Comparison of ENCODE assay signal across 23 mouse cellular contexts in genomic region chr3:100908594-100908993, GRCm38 (mm10). TPM values are rescaled to one million over a fixed set of nuclear protein-coding genes. Genes with fewer than 3 reads are reported as not detected.
DNase-seq lines count a peak whose midpoint lies in the region; ATAC-seq and TF ChIP-seq lines count a peak whose summit lies in the region.
"Had no signal": no experiment of that assay in that cellular context is flagged by ENCODE, and none has a peak within 500 bp of the region (broad histone marks: within the 10 kb centered on the region; RNA-seq: fewer than 3 reads in every experiment).

No protein-coding gene starts in this region.

- no peaks in the 10 kb centered on the region for H3K27me3 ChIP-seq in embryonic facial prominence, embryonic 12.5 days
- H3K27me3 ChIP-seq in embryonic facial prominence, embryonic 10.5 days (replicated peaks; ENCODE audit: low read depth, poor library complexity, severe bottlenecking) = no peaks in the 10 kb centered on the region
- no peaks in the 10 kb centered on the region for H3K27me3 ChIP-seq in intestine, embryonic 14.5 days (replicated peaks; ENCODE audit: control insufficient read depth, insufficient read depth, low read length)
- H3K27me3 ChIP-seq in intestine, postnatal 0 days (replicated peaks; ENCODE audit: control insufficient read depth, insufficient read depth, low read length) = no peaks in the 10 kb centered on the region
- H3K27me3 ChIP-seq in limb, embryonic 14.5 days (ENCODE audit: control insufficient read depth, insufficient read depth, low read length) = no peaks in the 10 kb centered on the region
- H3K27me3 ChIP-seq: heart, embryonic 12.5 days; midbrain, embryonic 15.5 days had no signal

- H3K36me3 ChIP-seq in embryonic facial prominence, embryonic 12.5 days = no peaks in the 10 kb centered on the region
- H3K36me3 ChIP-seq in embryonic facial prominence, embryonic 10.5 days (replicated peaks) = no peaks in the 10 kb centered on the region
- no peaks in the 10 kb centered on the region for H3K36me3 ChIP-seq in intestine, embryonic 14.5 days (ENCODE audit: control insufficient read depth, insufficient read depth, low read length)
- no peaks in the 10 kb centered on the region for H3K36me3 ChIP-seq in intestine, postnatal 0 days (ENCODE audit: control insufficient read depth, insufficient read depth)
- H3K36me3 ChIP-seq in limb, embryonic 14.5 days (ENCODE audit: control insufficient read depth, insufficient read depth, low read length) = no peaks in the 10 kb centered on the region
- H3K36me3 ChIP-seq: G1E; heart, embryonic 12.5 days; midbrain, embryonic 15.5 days had no signal

- H3K4me2 ChIP-seq in embryonic facial prominence, embryonic 12.5 days (replicated peaks) = no peak overlapping the region
- H3K4me2 ChIP-seq in intestine, embryonic 14.5 days (ENCODE audit: low read length) = no peak overlapping the region
- no peak overlapping the region for H3K4me2 ChIP-seq in intestine, postnatal 0 days (replicated peaks; ENCODE audit: low read depth)
- no peak overlapping the region for H3K4me2 ChIP-seq in limb, embryonic 14.5 days (replicated peaks; ENCODE audit: low read depth, low read length, severe bottlenecking)
- H3K4me2 ChIP-seq: heart, embryonic 12.5 days; midbrain, embryonic 15.5 days had no signal

- no peak for TF ChIP-seq POLR2A in limb, embryonic 14.5 days (IDR thresholded peaks at IDR 0.05; ENCODE audit: borderline replicate concordance, extremely low read depth, insufficient read depth, insufficient read length)

- ATAC-seq in embryonic facial prominence, embryonic 12.5 days (ENCODE audit: insufficient number of reproducible peaks, insufficient read depth, low FRiP score, low TSS enrichment) = no peak
- ATAC-seq in intestine, embryonic 14.5 days (replicated peaks; ENCODE audit: low FRiP score, low TSS enrichment, low read depth) = no peak
- no peak for ATAC-seq in intestine, postnatal 0 days
- ATAC-seq in common myeloid progenitor, adult 5-6 weeks (replicated peaks; ENCODE audit: low read depth, poor library complexity, severe bottlenecking) = peak; percentile 43; the same call in 1 of the 2 replicates
- peak; percentile 62; the same call in 1 of the 2 replicates for ATAC-seq in limb, embryonic 14.5 days (ENCODE audit: low FRiP score, low read depth)
- no peak for ATAC-seq in monocyte, adult 5-6 weeks (replicated peaks; ENCODE audit: insufficient number of reproducible peaks, low FRiP score, low TSS enrichment, poor library complexity, severe bottlenecking)
- ATAC-seq: activated CD4-positive, CD25-positive, alpha-beta regulatory T cell, adult 4 months; forebrain, embryonic 14.5 days; inflammation-experienced regulatory T-cells, adult 6 months; liver, postnatal 0 days; midbrain, embryonic 15.5 days had no signal

- 41% methylated on average over 6 of the region's 6 CpGs for WGBS in embryonic facial prominence, embryonic 12.5 days
- WGBS in embryonic facial prominence, embryonic 10.5 days = 66% methylated on average over 6 of the region's 6 CpGs
- 31% methylated on average over 6 of the region's 6 CpGs for WGBS in intestine, embryonic 14.5 days
- WGBS in intestine, postnatal 0 days = 54% methylated on average over 6 of the region's 6 CpGs
- WGBS in limb, embryonic 14.5 days = 29% methylated on average over 6 of the region's 6 CpGs

- H3K4me1 ChIP-seq in embryonic facial prominence, embryonic 12.5 days = peaks cover 18% of the 10 kb centered on the region; the same call in 1 of the 2 replicates
- H3K4me1 ChIP-seq in embryonic facial prominence, embryonic 10.5 days = peaks cover 14% of the 10 kb centered on the region
- H3K4me1 ChIP-seq in intestine, embryonic 14.5 days (replicated peaks; ENCODE audit: control insufficient read depth, insufficient read depth, low read length) = peaks cover 17% of the 10 kb centered on the region
- H3K4me1 ChIP-seq in intestine, postnatal 0 days (replicated peaks; ENCODE audit: control insufficient read depth, insufficient read depth, low read length) = no peaks in the 10 kb centered on the region
- peaks cover 13% of the 10 kb centered on the region for H3K4me1 ChIP-seq in limb, embryonic 14.5 days (ENCODE audit: control insufficient read depth, insufficient read depth, low read length)
- H3K4me1 ChIP-seq: midbrain, embryonic 15.5 days had no signal

- no peak for TF ChIP-seq CTCF in intestine, postnatal 0 days (IDR thresholded peaks at IDR 0.05; ENCODE audit: low read depth)

- peak overlapping the region; percentile 26; the same call in 1 of the 2 replicates for H3K27ac ChIP-seq in embryonic facial prominence, embryonic 12.5 days
- no peak overlapping the region for H3K27ac ChIP-seq in embryonic facial prominence, embryonic 10.5 days (replicated peaks)
- peak overlapping the region; percentile 5; the same call in 1 of the 2 replicates for H3K27ac ChIP-seq in intestine, embryonic 14.5 days (ENCODE audit: low read depth)
- H3K27ac ChIP-seq in intestine, postnatal 0 days (ENCODE audit: low read depth, low read length) = no peak overlapping the region
- H3K27ac ChIP-seq in limb, embryonic 14.5 days (replicated peaks; ENCODE audit: low read depth, low read length) = no peak overlapping the region
- H3K27ac ChIP-seq: left cerebral cortex, adult 2 months; midbrain, embryonic 15.5 days had no signal

- H3K9me3 ChIP-seq in embryonic facial prominence, embryonic 12.5 days = no peaks in the 10 kb centered on the region
- H3K9me3 ChIP-seq in embryonic facial prominence, embryonic 10.5 days = no peaks in the 10 kb centered on the region
- no peaks in the 10 kb centered on the region for H3K9me3 ChIP-seq in intestine, embryonic 14.5 days (ENCODE audit: control insufficient read depth, low read length)
- H3K9me3 ChIP-seq in intestine, postnatal 0 days (ENCODE audit: control insufficient read depth) = no peaks in the 10 kb centered on the region
- no peaks in the 10 kb centered on the region for H3K9me3 ChIP-seq in limb, embryonic 14.5 days (ENCODE audit: control insufficient read depth, low read length)
- H3K9me3 ChIP-seq: G1E; heart, embryonic 12.5 days; midbrain, embryonic 15.5 days had no signal

- no peak for DNase-seq in embryonic facial prominence, embryonic 10.5 days (ENCODE audit: low spot score)
- no peak for DNase-seq in intestine, embryonic 14.5 days (ENCODE audit: low spot score)
- DNase-seq in limb, embryonic 14.5 days (ENCODE audit: low spot score) = peak; percentile 48
- no peak for DNase-seq in gastrocnemius, adult 8-10 months (ENCODE audit: low spot score in 2 of 2)
- DNase-seq: adrenal gland, postnatal 36 days; cerebellum, adult 11-12 months; cerebellum, postnatal 14 days; gastrocnemius, postnatal 36 days; kidney, postnatal 4 days; layer of hippocampus, adult 9-11 months; liver, postnatal 0 days; thymus, postnatal 4 days had no signal

- no peak overlapping the region for H3K9ac ChIP-seq in embryonic facial prominence, embryonic 12.5 days
- no peak overlapping the region for H3K9ac ChIP-seq in intestine, embryonic 14.5 days (ENCODE audit: low read length)
- H3K9ac ChIP-seq in intestine, postnatal 0 days (ENCODE audit: low read depth, low read length) = no peak overlapping the region
- no peak overlapping the region for H3K9ac ChIP-seq in limb, embryonic 14.5 days (ENCODE audit: low read depth, low read length, severe bottlenecking)
- H3K9ac ChIP-seq: heart, embryonic 12.5 days; liver, postnatal 0 days; midbrain, embryonic 15.5 days had no signal

- no peak overlapping the region for H3K4me3 ChIP-seq in embryonic facial prominence, embryonic 12.5 days
- no peak overlapping the region for H3K4me3 ChIP-seq in embryonic facial prominence, embryonic 10.5 days
- H3K4me3 ChIP-seq in intestine, embryonic 14.5 days (ENCODE audit: low read depth, low read length) = no peak overlapping the region
- no peak overlapping the region for H3K4me3 ChIP-seq in intestine, postnatal 0 days (ENCODE audit: low read depth, low read length)
- no peak overlapping the region for H3K4me3 ChIP-seq in limb, embryonic 14.5 days (replicated peaks; ENCODE audit: low read length)
- H3K4me3 ChIP-seq: heart, embryonic 12.5 days; left cerebral cortex, adult 2 months; midbrain, embryonic 15.5 days had no signal

RNA-seq across cellular contexts. Expression of gene Trim45, which starts 13.4 kb away (rescaled TPM):
- polyA plus RNA-seq in embryonic facial prominence, embryonic 12.5 days (2016; fragmentation: Nextera tagmentation; extraction: Ambion mirVana) = 7.8 and 8.5 TPM in 2 replicates
- 5.7 and 6.3 TPM in 2 replicates for polyA plus RNA-seq in embryonic facial prominence, embryonic 10.5 days (2016; fragmentation: Nextera tagmentation; extraction: Ambion mirVana)
- 4.5 and 5.9 TPM in 2 replicates for polyA plus RNA-seq in intestine, embryonic 14.5 days (2014; fragmentation: Nextera tagmentation; extraction: Ambion mirVana)
- polyA plus RNA-seq in intestine, postnatal 0 days (2015; fragmentation: Nextera tagmentation; extraction: Ambion mirVana) = 1.6 TPM in 2 replicates
- total RNA-seq in common myeloid progenitor, adult 5-6 weeks (2017) = 6.2 and 7.6 TPM in 2 replicates
- 11.6 and 12.8 TPM in 2 replicates for polyA plus RNA-seq in limb, embryonic 14.5 days (2012; rRNA removed)
- polyA plus RNA-seq in limb, embryonic 14.5 days (2014; fragmentation: Nextera tagmentation; extraction: Ambion mirVana) = 4.3 and 5.5 TPM in 2 replicates
- 1.6 to 2.9 TPM (median 1.8 TPM) in 3 replicates for total RNA-seq in monocyte, adult 5-6 weeks (2017)
- total RNA-seq in gastrocnemius, adult 8-10 months (2022) = 1 to 10 TPM; 4.5 to 6.4 (median 5.7) TPM

Comparison
In these comparisons a context has a peak if more than half of its experiments do, and no peak if none do; other contexts are left out.
1. H3K27ac ChIP-seq: peak in embryonic facial prominence, embryonic 12.5 days (single experiment) and intestine, embryonic 14.5 days (single experiment); none in embryonic facial prominence, embryonic 10.5 days (single experiment), intestine, postnatal 0 days (single experiment) and limb, embryonic 14.5 days (single experiment).
2. ATAC-seq: peak in common myeloid progenitor, adult 5-6 weeks (single experiment) and limb, embryonic 14.5 days (single experiment); none in embryonic facial prominence, embryonic 12.5 days (single experiment), intestine, embryonic 14.5 days (single experiment), intestine, postnatal 0 days (single experiment) and monocyte, adult 5-6 weeks (single experiment).